Mouse (Mus musculus) heart, postnatal 36 days (tissue): ENCODE measurements at regions not wholly inside any gene's neighbourhood (a gene's known extent, or its start where the extent isn't known, plus 50 kb on each side); places are given as distances from the start of the nearest gene placed in this dataset.

Experiments used
- DNase-seq, 2 experiments: peaks; one replicate each; pipeline ENCODE4 v3.0.0; 2021 to 2022
- intact Hi-C: fragments of 180-260 bp; cut with DNase I; formaldehyde crosslinking; loops from one replicate; pipeline ENCODE4 v1.15.1; 2025

- no peak for DNase-seq
- intact Hi-C loops = no loop called here
Observed at GRCm38 (mm10) chr13:37525097-37525726, 180.2 kb downstream of the Ly86 start.

- intact Hi-C loops = no loop called here
- DNase-seq = no peak
Observed at GRCm38 (mm10) chr13:37526102-37526501, 181.1 kb downstream of the Ly86 start.

- no peak for DNase-seq
- intact Hi-C loops = no loop called here
Observed at GRCm38 (mm10) chr13:37528380-37528779, 183.4 kb downstream of the Ly86 start.

GRCm38 (mm10) chr13:37528876-37529275 is 183.9 kb downstream of the Ly86 start:
- no peak for DNase-seq
- intact Hi-C loops = no loop called here

GRCm38 (mm10) chr13:37531512-37532183 is 186.6 kb downstream of the Ly86 start:
- no peak for DNase-seq

GRCm38 (mm10) chr13:37532596-37533170 is 187.7 kb downstream of the Ly86 start:
- intact Hi-C loops = no loop called here
- DNase-seq = no peak

More at GRCm38 (mm10) chr13:37531512-37532183, 186.6 kb downstream of the Ly86 start:
- intact Hi-C loops = no loop called here

- intact Hi-C loops = no loop called here
- DNase-seq = no peak
Observed at GRCm38 (mm10) chr13:37533851-37534250, 188.8 kb downstream of the Ly86 start.

- DNase-seq = no peak
- intact Hi-C loops = no loop called here
Observed at GRCm38 (mm10) chr13:37537330-37537729, 192.3 kb downstream of the Ly86 start.

GRCm38 (mm10) chr13:37537793-37538192 is 192.8 kb downstream of the Ly86 start:
- no peak for DNase-seq
- intact Hi-C loops = no loop called here

- DNase-seq = no peak
- intact Hi-C loops = loop anchor here (2.0 to 5.0 kb wide), 2 partner anchors 56 to 286 kb away; no protein-coding TSS in a partner anchor
Observed at GRCm38 (mm10) chr13:37540980-37541531, 196.0 kb downstream of the Ly86 start.

GRCm38 (mm10) chr13:37541674-37542073 is 196.7 kb downstream of the Ly86 start:
- peak; percentile 56 to 57 for DNase-seq
- intact Hi-C loops = loop anchor here (2.0 to 5.0 kb wide), 4 partner anchors 57 to 403 kb away; no protein-coding TSS in a partner anchor

- intact Hi-C loops = loop anchor here (2.0 to 5.0 kb wide), 3 partner anchors 78 to 402 kb away; no protein-coding TSS in a partner anchor
- no peak for DNase-seq
Observed at GRCm38 (mm10) chr13:37542744-37543196, 197.8 kb downstream of the Ly86 start.

GRCm38 (mm10) chr13:37543788-37544187 is 198.8 kb downstream of the Ly86 start:
- DNase-seq = no peak
- intact Hi-C loops = loop anchor here (2.0 to 5.0 kb wide), 3 partner anchors 77 to 401 kb away; no protein-coding TSS in a partner anchor

- no peak for DNase-seq
Observed at GRCm38 (mm10) chr13:37544696-37545095, 199.7 kb downstream of the Ly86 start.

GRCm38 (mm10) chr13:37546556-37546955 is 201.5 kb downstream of the Ly86 start:
- no peak for DNase-seq
- intact Hi-C loops = loop anchor here (5.0 kb wide), 1 partner anchor 216 kb away; no protein-coding TSS in a partner anchor

More at GRCm38 (mm10) chr13:37544696-37545095, 199.7 kb downstream of the Ly86 start:
- intact Hi-C loops = loop anchor here (5.0 kb wide), 2 partner anchors 218 to 283 kb away; no protein-coding TSS in a partner anchor

- DNase-seq = no peak
- intact Hi-C loops = no loop called here
Observed at GRCm38 (mm10) chr13:37550584-37550983, 205.6 kb downstream of the Ly86 start.

GRCm38 (mm10) chr13:37553392-37553791 is 208.4 kb downstream of the Ly86 start:
- intact Hi-C loops = no loop called here
- DNase-seq = no peak

- intact Hi-C loops = no loop called here
- no peak for DNase-seq
Observed at GRCm38 (mm10) chr13:37557183-37557582, 212.2 kb downstream of the Ly86 start.

GRCm38 (mm10) chr13:37557766-37558165 is 212.8 kb downstream of the Ly86 start:
- intact Hi-C loops = no loop called here

GRCm38 (mm10) chr13:37559056-37559455 is 214.0 kb downstream of the Ly86 start:
- no peak for DNase-seq
- intact Hi-C loops = no loop called here

More at GRCm38 (mm10) chr13:37557766-37558165, 212.8 kb downstream of the Ly86 start:
- DNase-seq = no peak
